16 mouse cellular contexts compared by ENCODE assay signal in genomic region chr15:93404849-93405248, GRCm38 (mm10). TPM values are rescaled to one million over a fixed set of nuclear protein-coding genes. Genes with fewer than 3 reads are reported as not detected.
DNase-seq lines count a peak whose midpoint lies in the region.
"Had no signal": no experiment of that assay in that cellular context is flagged by ENCODE, and none has a peak within 500 bp of the region (broad histone marks: within the 10 kb centered on the region; RNA-seq: fewer than 3 reads in every experiment).

No protein-coding gene starts in this region.

- DNase-seq in A20 (ENCODE audit: low read depth, low spot score) = peak; percentile 22
- DNase-seq in fat pad, adult 2 months (ENCODE audit: extremely low read depth, low read depth, low spot score) = peak; percentile 90
- DNase-seq in induced T-regulatory cell, adult 2 months (ENCODE audit: low read depth) = peak; percentile 11
- no peak for DNase-seq in cerebellum, postnatal 25 days
- DNase-seq in gastrocnemius, adult 8-10 months (ENCODE audit: low spot score in 2 of 2) = no peak
- DNase-seq: adrenal gland, adult 8-10 months; adrenal gland, postnatal 14 days; adrenal gland, postnatal 36 days; B cell, adult 2 months; cerebellum, adult 11-12 months; cerebellum, adult 2 months; cerebellum, adult 9-10 months; cerebellum, postnatal 10 days; cerebellum, postnatal 36 days; embryo, embryonic 11 days; forebrain, postnatal 0 days had no signal

RNA-seq across cellular contexts. Expression of gene Pphln1, which starts 6.7 kb away (rescaled TPM):
- total RNA-seq in gastrocnemius, adult 8-10 months (2022) = 10 to 100 TPM; 12.7 to 15.5 (median 14.8) TPM

RNA-seq across cellular contexts. Expression of gene Zcrb1, which starts 6.7 kb away (rescaled TPM):
- 100 to 1,000 TPM; 122 to 143 (median 127) TPM for total RNA-seq in gastrocnemius, adult 8-10 months (2022)

Comparison
In these comparisons a context has a peak if more than half of its experiments do, and no peak if none do; other contexts are left out.
1. DNase-seq: peak in A20 (single experiment), fat pad, adult 2 months (single experiment) and induced T-regulatory cell, adult 2 months (single experiment); none in cerebellum, postnatal 25 days (0 of 2) and gastrocnemius, adult 8-10 months (0 of 2).